Mouse (Mus musculus): ENCODE results near the gene Cbr2.

The Cbr2 gene

GRCm38 (mm10) chr11:120710672-120711071 is 21.2 kb downstream of the Cbr2 start:
- no peak for DNase-seq

- no peak for DNase-seq
Measured at GRCm38 (mm10) chr11:120709551-120709950, 22.4 kb downstream of the Cbr2 start.

GRCm38 (mm10) chr11:120707969-120708368 is 23.9 kb downstream of the Cbr2 start:
- no peak for DNase-seq

GRCm38 (mm10) chr11:120707225-120707624 is 24.7 kb downstream of the Cbr2 start:
- no peak for DNase-seq

- DNase-seq: no peak
Measured at GRCm38 (mm10) chr11:120706120-120706519, 25.8 kb downstream of the Cbr2 start.

- no peak for DNase-seq
Measured at GRCm38 (mm10) chr11:120704486-120705325, 27.2 kb downstream of the Cbr2 start.

GRCm38 (mm10) chr11:120703696-120704454 is 28.0 kb downstream of the Cbr2 start:
- DNase-seq: no peak

GRCm38 (mm10) chr11:120697741-120698140 is 34.2 kb downstream of the Cbr2 start:
- DNase-seq: no peak

- no peak for DNase-seq
Measured at GRCm38 (mm10) chr11:120696568-120696967, 35.3 kb downstream of the Cbr2 start.

- DNase-seq: no peak
Measured at GRCm38 (mm10) chr11:120695641-120696040, 36.3 kb downstream of the Cbr2 start.

- no peak for DNase-seq
Measured at GRCm38 (mm10) chr11:120695184-120695583, 36.7 kb downstream of the Cbr2 start.

GRCm38 (mm10) chr11:120693461-120693860 is 38.5 kb downstream of the Cbr2 start:
- no peak for DNase-seq

GRCm38 (mm10) chr11:120692471-120693011 is 39.4 kb downstream of the Cbr2 start:
- no peak for DNase-seq

- no peak for DNase-seq
Measured at GRCm38 (mm10) chr11:120689365-120689764, 42.5 kb downstream of the Cbr2 start.

- DNase-seq: no peak
Measured at GRCm38 (mm10) chr11:120686650-120687272, 45.2 kb downstream of the Cbr2 start.

GRCm38 (mm10) chr11:120684660-120685059 is 47.3 kb downstream of the Cbr2 start:
- DNase-seq: no peak

- DNase-seq: no peak
Measured at GRCm38 (mm10) chr11:120684086-120684485, 47.8 kb downstream of the Cbr2 start.

GRCm38 (mm10) chr11:120683536-120683935 is 48.4 kb downstream of the Cbr2 start:
- DNase-seq: no peak

- no peak for DNase-seq
Measured at GRCm38 (mm10) chr11:120682683-120683082, 49.2 kb downstream of the Cbr2 start.

GRCm38 (mm10) chr11:120679909-120680308 is 52.0 kb downstream of the Cbr2 start:
- no peak for DNase-seq

Data from cerebellum, adult 18-20 months (tissue).